Mouse (Mus musculus) ES-Bruce4 (cell line): ENCODE measurements around the gene Chd1l. TPM values are rescaled to one million over a fixed set of nuclear protein-coding genes. Genes with fewer than 3 reads are reported as not detected.

Experiments used
- H3K27ac ChIP-seq: 2 replicates; pipeline ENCODE4 v1.5.1; 2012; ENCODE audit warnings: low read length, inconsistent platforms; ENCODE audit not compliant: insufficient read depth
- H3K27me3 ChIP-seq: 2 replicates; pipeline ENCODE4 v1.6.1; 2012; ENCODE audit warnings: mild to moderate bottlenecking, low read length, inconsistent platforms; ENCODE audit not compliant: control insufficient read depth, poor library complexity, insufficient read depth, severe bottlenecking
- H3K36me3 ChIP-seq: 2 replicates; pipeline ENCODE4 v1.6.1; 2012; ENCODE audit warnings: inconsistent platforms, mild to moderate bottlenecking, low read length, moderate library complexity; ENCODE audit not compliant: control insufficient read depth, poor library complexity, insufficient read depth, severe bottlenecking
- H3K4me1 ChIP-seq: one replicate; pipeline ENCODE4 v1.8.1; 2011; ENCODE audit warnings: low read length; ENCODE audit not compliant: control insufficient read depth, insufficient read depth
- H3K4me3 ChIP-seq: 2 replicates; pipeline ENCODE4 v1.5.1; 2011; ENCODE audit warnings: low read depth, mild to moderate bottlenecking, low read length
- H3K9ac ChIP-seq: 2 replicates; pipeline ENCODE4 v1.6.1; 2012; ENCODE audit warnings: low read depth, mild to moderate bottlenecking, inconsistent platforms; ENCODE audit not compliant: poor library complexity, severe bottlenecking
- H3K9me3 ChIP-seq: replicated peaks from 2 replicates; pipeline ENCODE4 v1.6.1; 2012; ENCODE audit warnings: mild to moderate bottlenecking, low read length, inconsistent platforms; ENCODE audit not compliant: control insufficient read depth, poor library complexity, insufficient read depth, severe bottlenecking
- CTCF ChIP-seq: IDR thresholded peaks from one replicate; pipeline ENCODE4 v1.8.1; 2011; ENCODE audit warnings: low read depth, low read length
- EP300 ChIP-seq: IDR thresholded peaks from 2 replicates; pipeline ENCODE4 v1.6.1; 2011; ENCODE audit warnings: low read depth, low read length; ENCODE audit not compliant: insufficient read depth
- POLR2A ChIP-seq: IDR thresholded peaks from one replicate; pipeline ENCODE4 v1.8.1; 2011; ENCODE audit warnings: low read length; ENCODE audit not compliant: insufficient read depth
- polyA plus RNA-seq: library from polyadenylated mRNA; stranded (reverse); fragments of >200 nt; gene quantifications from 2 replicates; pipeline ENCODE4 v1.2.4, GENCODE M21; 2011; ENCODE audit warnings: low read depth; ENCODE audit not compliant: missing spikeins, insufficient read depth, insufficient read length

The Chd1l gene
- polyA plus RNA-seq, 1 experiment: 23.7 TPM

- no peak overlapping the region for H3K4me3 ChIP-seq
- TF ChIP-seq CTCF (no peak), POLR2A (no peak), EP300 (no peak)
- no peaks in the 10 kb centered on the region for H3K4me1 ChIP-seq
- H3K9me3 ChIP-seq: no peaks in the 10 kb centered on the region
- no peaks in the 10 kb centered on the region for H3K27me3 ChIP-seq
- no peak overlapping the region for H3K27ac ChIP-seq
- no peaks in the 10 kb centered on the region for H3K36me3 ChIP-seq
- H3K9ac ChIP-seq: no peak overlapping the region
Observed at GRCm38 (mm10) chr3:97641396-97641795, 31.4 kb upstream of the Chd1l start.

GRCm38 (mm10) chr3:97634288-97634761 is 24.3 kb upstream of the Chd1l start:
- Histone ChIP-seq H3K27ac (no peak overlapping the region), H3K9ac (no peak overlapping the region), H3K36me3 (no peaks in the 10 kb centered on the region), H3K4me1 (no peaks in the 10 kb centered on the region), H3K9me3 (no peaks in the 10 kb centered on the region), H3K4me3 (no peak overlapping the region), H3K27me3 (no peaks in the 10 kb centered on the region)
- TF ChIP-seq POLR2A (no peak), CTCF (no peak), EP300 (no peak)

- H3K27me3 ChIP-seq: no peaks in the 10 kb centered on the region
- H3K9ac ChIP-seq: no peak overlapping the region
- H3K27ac ChIP-seq: no peak overlapping the region
- TF ChIP-seq EP300 (no peak), CTCF (no peak), POLR2A (no peak)
- no peaks in the 10 kb centered on the region for H3K4me1 ChIP-seq
- H3K9me3 ChIP-seq: no peaks in the 10 kb centered on the region
- H3K4me3 ChIP-seq: no peak overlapping the region
- H3K36me3 ChIP-seq: no peaks in the 10 kb centered on the region
Observed at GRCm38 (mm10) chr3:97633456-97633855, 23.5 kb upstream of the Chd1l start.

- Histone ChIP-seq H3K4me3 (no peak overlapping the region), H3K27ac (no peak overlapping the region), H3K9me3 (no peaks in the 10 kb centered on the region), H3K27me3 (no peaks in the 10 kb centered on the region), H3K4me1 (no peaks in the 10 kb centered on the region), H3K9ac (no peak overlapping the region), H3K36me3 (no peaks in the 10 kb centered on the region)
- TF ChIP-seq POLR2A (no peak), CTCF (no peak), EP300 (no peak)
Observed at GRCm38 (mm10) chr3:97631258-97631860, 21.4 kb upstream of the Chd1l start.

GRCm38 (mm10) chr3:97630746-97631145 is 20.7 kb upstream of the Chd1l start:
- no peak for TF ChIP-seq EP300
- no peak for TF ChIP-seq POLR2A
- TF ChIP-seq CTCF: no peak
- H3K36me3 ChIP-seq: no peaks in the 10 kb centered on the region
- H3K9ac ChIP-seq: no peak overlapping the region
- no peak overlapping the region for H3K4me3 ChIP-seq
- H3K27me3 ChIP-seq: no peaks in the 10 kb centered on the region
- H3K9me3 ChIP-seq: no peaks in the 10 kb centered on the region
- no peak overlapping the region for H3K27ac ChIP-seq
- no peaks in the 10 kb centered on the region for H3K4me1 ChIP-seq

- no peak for TF ChIP-seq EP300
- H3K4me1 ChIP-seq: no peaks in the 10 kb centered on the region
- no peak overlapping the region for H3K9ac ChIP-seq
- no peaks in the 10 kb centered on the region for H3K27me3 ChIP-seq
- H3K9me3 ChIP-seq: no peaks in the 10 kb centered on the region
- no peak overlapping the region for H3K27ac ChIP-seq
- no peaks in the 10 kb centered on the region for H3K36me3 ChIP-seq
- no peak overlapping the region for H3K4me3 ChIP-seq
Observed at GRCm38 (mm10) chr3:97629941-97630340, 19.9 kb upstream of the Chd1l start.
